Mouse (Mus musculus) 3134 (cell line): Measurements from ENCODE around the gene Stard10.

ENCODE experiments used
- DNase-seq: peaks from one replicate; pipeline ENCODE4 v3.0.0-alpha.2; 2011; ENCODE audit warnings: low spot score; ENCODE audit not compliant: insufficient read length; ENCODE audit errors: extremely low read depth

The Stard10 gene

DNA sequence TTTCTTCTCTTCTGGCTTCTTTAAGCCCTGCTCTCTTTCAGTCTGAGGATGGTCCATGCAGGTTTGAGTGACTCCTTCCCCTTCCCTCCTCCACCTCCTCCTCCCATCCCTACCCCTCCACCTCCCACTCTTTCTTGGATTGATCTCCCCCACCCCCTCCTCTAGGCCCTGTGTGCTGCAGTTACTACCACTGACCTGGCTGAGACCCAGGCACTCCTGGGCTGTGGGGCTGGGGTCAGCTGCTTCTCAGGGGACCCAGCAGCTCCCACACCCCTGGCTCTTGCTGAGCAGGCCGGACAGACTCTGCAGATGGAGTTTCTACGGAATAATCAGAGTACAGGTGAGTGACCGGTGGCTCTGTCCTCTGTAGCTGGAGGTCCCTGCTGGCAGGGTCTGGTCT is 77.7 kb downstream of the Stard10 start:
- no peak for DNase-seq

GRCm38 (mm10) chr7:101395471-101395870 is 78.6 kb downstream of the Stard10 start:
- no peak for DNase-seq
